Mouse (Mus musculus): Measurements from ENCODE around the gene Plekha5.

DNA sequence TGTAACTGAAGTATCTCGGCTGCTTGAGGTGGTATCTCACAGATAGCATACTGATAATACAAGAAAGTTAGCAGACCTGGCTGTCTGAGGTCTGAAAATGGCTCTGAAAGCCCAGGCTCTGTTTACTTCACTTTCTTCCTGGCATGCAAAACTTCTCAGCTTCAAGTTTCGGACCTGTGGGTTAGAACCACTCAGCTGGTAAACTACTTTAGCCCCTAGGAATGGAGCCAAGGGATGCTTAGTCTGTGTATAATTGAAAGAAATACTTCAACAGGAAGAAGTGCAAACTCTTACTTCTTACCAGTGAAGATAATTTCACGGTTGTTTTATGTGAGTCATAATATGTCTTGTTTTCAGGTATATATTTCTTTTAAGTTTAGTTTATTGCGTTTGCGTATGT is 47.9 kb downstream of the Plekha5 start:
- no peak for TF ChIP-seq CTCF (IDR thresholded peaks at IDR 0.05; ENCODE audit: extremely low read depth, insufficient read length, insufficient replicate concordance, low read depth, low read length)
- TF ChIP-seq POLR2A (IDR thresholded peaks at IDR 0.05; ENCODE audit: low read depth, low read length), result no peak
